In genomic region chr5:103732581-103732980, GRCm38 (mm10) we compare ENCODE assay signal across 28 mouse cellular contexts. TPM values are rescaled to one million over a fixed set of nuclear protein-coding genes. Genes with fewer than 3 reads are reported as not detected.
DNase-seq lines count a peak whose midpoint lies in the region; ATAC-seq and TF ChIP-seq lines count a peak whose summit lies in the region.
"Had no signal": no experiment of that assay in that cellular context is flagged by ENCODE, and none has a peak within 500 bp of the region (broad histone marks: within the 10 kb centered on the region; RNA-seq: fewer than 3 reads in every experiment).

No protein-coding gene starts in this region.

- peaks cover 0 to 25% of the 10 kb centered on the region in 2 experiments for H3K36me3 ChIP-seq in CH12.LX (replicated peaks in 1 of 2; ENCODE audit: control insufficient read depth in 1 of 2, insufficient read depth in 1 of 2, low read length in 1 of 2)
- H3K36me3 ChIP-seq in ES-Bruce4 (ENCODE audit: control insufficient read depth, insufficient read depth, low read length, poor library complexity, severe bottlenecking) = no peaks in the 10 kb centered on the region
- H3K36me3 ChIP-seq: embryonic facial prominence, embryonic 10.5 days; G1E; heart, embryonic 13.5 days; hindbrain, embryonic 15.5 days; limb, embryonic 12.5 days; midbrain, embryonic 15.5 days; neural tube, embryonic 15.5 days had no signal

- H3K9ac ChIP-seq in CH12.LX (ENCODE audit: insufficient read depth, low read depth) (0 out of 2 replicates have a peak overlapping the region, but pooled peaks have one; percentile 30), ES-Bruce4 (ENCODE audit: low read depth, poor library complexity, severe bottlenecking) (no peak overlapping the region)
- H3K9ac ChIP-seq: heart, embryonic 13.5 days; hindbrain, embryonic 15.5 days; limb, embryonic 12.5 days; midbrain, embryonic 15.5 days; neural tube, embryonic 15.5 days had no signal

- peak; percentile 75 for ATAC-seq in granulocyte monocyte progenitor cell, adult 5-6 weeks (replicated peaks; ENCODE audit: poor library complexity, severe bottlenecking)
- ATAC-seq in neutrophil, adult 5-6 weeks (ENCODE audit: extremely low read depth, insufficient number of reproducible peaks, low FRiP score, poor library complexity, severe bottlenecking) = peak; percentile 81
- ATAC-seq: activated CD4-positive, CD25-positive, alpha-beta regulatory T cell, adult 4 months; forebrain, embryonic 16.5 days; midbrain, embryonic 15.5 days had no signal

- dilution Hi-C loops in CH12.LX (cut with MboI; ENCODE audit: extremely low pct_ligation_motif_present, extremely low pct_unique_long_range_greater_than_20kb, low sequenced_read_pairs) = no loop called here

- peaks cover 53% of the 10 kb centered on the region for H3K79me2 ChIP-seq in CH12.LX (replicated peaks; ENCODE audit: control insufficient read depth, extremely low read depth, insufficient read depth, poor library complexity, severe bottlenecking)

- H3K4me2 ChIP-seq in CH12.LX (ENCODE audit: insufficient read depth, low read depth, poor library complexity, severe bottlenecking) = peak overlapping the region; percentile 52
- H3K4me2 ChIP-seq: heart, embryonic 13.5 days; hindbrain, embryonic 15.5 days; limb, embryonic 12.5 days; liver, embryonic 11.5 days; midbrain, embryonic 15.5 days; neural tube, embryonic 15.5 days had no signal

- TF ChIP-seq POLR2A in CH12.LX (IDR thresholded peaks at IDR 0.05; ENCODE audit: low read depth, low read length) (no peak; the same call in 1 of the 2 replicates), ES-Bruce4 (IDR thresholded peaks at IDR 0.05; ENCODE audit: insufficient read depth, low read length) (no peak)

- TF ChIP-seq CTCF in CH12.LX (conservative IDR thresholded peaks at IDR 0.05 in 1 of 2, IDR thresholded peaks at IDR 0.05 in 1 of 2; ENCODE audit: low read depth in 2 of 2, low read length in 2 of 2) (no peak), ES-Bruce4 (IDR thresholded peaks at IDR 0.05; ENCODE audit: low read depth, low read length) (no peak)

- H3K27me3 ChIP-seq in CH12.LX (replicated peaks) = no peaks in the 10 kb centered on the region
- H3K27me3 ChIP-seq in ES-Bruce4 (ENCODE audit: control insufficient read depth, insufficient read depth, low read length, poor library complexity, severe bottlenecking) = no peaks in the 10 kb centered on the region
- H3K27me3 ChIP-seq: heart, embryonic 13.5 days; hindbrain, embryonic 15.5 days; limb, embryonic 12.5 days; midbrain, embryonic 15.5 days; neural tube, embryonic 15.5 days had no signal

- H3K4me1 ChIP-seq in CH12.LX (ENCODE audit: control insufficient read depth in 1 of 2, insufficient read depth in 2 of 2) (peaks cover 41 to 96% of the 10 kb centered on the region in 2 experiments), ES-Bruce4 (ENCODE audit: control insufficient read depth, insufficient read depth, low read length) (peaks cover 12% of the 10 kb centered on the region)
- H3K4me1 ChIP-seq: hindbrain, embryonic 15.5 days; midbrain, embryonic 15.5 days; neural tube, embryonic 15.5 days had no signal

- H3K9me3 ChIP-seq in CH12.LX (replicated peaks; ENCODE audit: low read length) (no peaks in the 10 kb centered on the region), ES-Bruce4 (replicated peaks; ENCODE audit: control insufficient read depth, insufficient read depth, low read length, poor library complexity, severe bottlenecking) (no peaks in the 10 kb centered on the region)
- H3K9me3 ChIP-seq: embryonic facial prominence, embryonic 10.5 days; G1E; heart, embryonic 13.5 days; hindbrain, embryonic 15.5 days; limb, embryonic 12.5 days; midbrain, embryonic 15.5 days; neural tube, embryonic 15.5 days had no signal

- H3K4me3 ChIP-seq in CH12.LX (replicated peaks in 1 of 3; ENCODE audit: low read depth in 2 of 3, low read length in 2 of 3, poor library complexity in 1 of 3) (no peak overlapping the region), ES-Bruce4 (ENCODE audit: low read depth, low read length) (no peak overlapping the region)
- H3K4me3 ChIP-seq: embryonic facial prominence, embryonic 10.5 days; heart, adult 2 months; heart, embryonic 13.5 days; hindbrain, embryonic 15.5 days; layer of hippocampus, adult 2 months; limb, embryonic 12.5 days; midbrain, embryonic 15.5 days; neural tube, embryonic 15.5 days had no signal

- TF ChIP-seq RAD21 in CH12.LX (IDR thresholded peaks at IDR 0.05; ENCODE audit: low read depth, low read length) = no peak; the same call in 1 of the 2 replicates

- TF ChIP-seq EP300 in CH12.LX (IDR thresholded peaks at IDR 0.05; ENCODE audit: low read length) = peak; percentile 94
- TF ChIP-seq EP300 in ES-Bruce4 (IDR thresholded peaks at IDR 0.05; ENCODE audit: insufficient read depth, low read depth, low read length) = no peak

- DNase-seq in CH12.LX (ENCODE audit: extremely low read depth) (peak; percentile 89), adipocyte (ENCODE audit: low spot score) (no peak)
- DNase-seq in kidney, adult 11 months = no peak
- no peak for DNase-seq in adrenal gland, postnatal 4 days (ENCODE audit: low spot score in 2 of 2)
- DNase-seq: adrenal gland, postnatal 14 days; cerebellum, adult 9-10 months; gastrocnemius, postnatal 10 days; kidney, adult 9 months; kidney, postnatal 25 days; layer of hippocampus, postnatal 36 days; lung, adult 18-20 months; lung, postnatal 10 days; thymus, postnatal 36 days had no signal

- in situ Hi-C loops in CH12.LX (cut with MboI; ENCODE audit: low pct_ligation_motif_present, low pct_unique_long_range_greater_than_20kb, low sequenced_read_pairs) = no loop called here

- peak overlapping the region; percentile 96 for H3K27ac ChIP-seq in CH12.LX (ENCODE audit: insufficient read depth, low read depth)
- peak overlapping the region; percentile 59 for H3K27ac ChIP-seq in ES-Bruce4 (ENCODE audit: insufficient read depth, low read length)
- H3K27ac ChIP-seq: embryonic facial prominence, embryonic 10.5 days; heart, adult 2 months; heart, embryonic 13.5 days; hindbrain, embryonic 15.5 days; layer of hippocampus, adult 2 months; limb, embryonic 12.5 days; midbrain, embryonic 15.5 days; neural tube, embryonic 15.5 days had no signal

TF ChIP-seq in CH12.LX, 34 proteins besides CTCF, POLR2A, EP300 and RAD21 (continues in another document):
- 0 out of 2 replicates have a peak, but pooled peaks have one; percentile 38 for TF ChIP-seq KAT2A (IDR thresholded peaks at IDR 0.05; ENCODE audit: insufficient replicate concordance, low read length)
- 0 out of 2 replicates have a peak, but pooled peaks have one; percentile 52 for TF ChIP-seq MAZ (IDR thresholded peaks at IDR 0.05; ENCODE audit: low read depth, low read length)
- no peak for TF ChIP-seq NELFE (IDR thresholded peaks at IDR 0.05; ENCODE audit: low read depth, low read length)
- no peak; the same call in 1 of the 2 replicates for TF ChIP-seq JUN (IDR thresholded peaks at IDR 0.05; ENCODE audit: insufficient read depth, low read depth, low read length)
- no peak for TF ChIP-seq ZC3H11A (IDR thresholded peaks at IDR 0.05; ENCODE audit: low read depth, low read length)
- no peak for TF ChIP-seq USF1 (IDR thresholded peaks at IDR 0.05; ENCODE audit: low read depth, low read length)
- no peak; the same call in 1 of the 2 replicates for TF ChIP-seq CHD2 (IDR thresholded peaks at IDR 0.05; ENCODE audit: low read length)
- 0 out of 2 replicates have a peak, but pooled peaks have one; percentile 13 for TF ChIP-seq NRF1 (IDR thresholded peaks at IDR 0.05; ENCODE audit: low read depth, low read length)
- TF ChIP-seq E2F4 (IDR thresholded peaks at IDR 0.05; ENCODE audit: insufficient replicate concordance, low read depth, low read length) = no peak
- no peak for TF ChIP-seq TBP (conservative IDR thresholded peaks at IDR 0.05; ENCODE audit: low read depth, low read length)
- peak; percentile 65 for TF ChIP-seq ETS1 (conservative IDR thresholded peaks at IDR 0.05; ENCODE audit: low read depth, low read length)
- peak; percentile 89 for TF ChIP-seq IRF4 (IDR thresholded peaks at IDR 0.05; ENCODE audit: low read depth, low read length)
- no peak for TF ChIP-seq MAFK (IDR thresholded peaks at IDR 0.05; ENCODE audit: insufficient replicate concordance, low read length)
- TF ChIP-seq CHD1 (IDR thresholded peaks at IDR 0.05; ENCODE audit: low read depth, low read length) = peak; percentile 99
- no peak for TF ChIP-seq PAX5 (IDR thresholded peaks at IDR 0.05; ENCODE audit: low read length)
- TF ChIP-seq HCFC1 (IDR thresholded peaks at IDR 0.05; ENCODE audit: low read depth, low read length) = no peak
- TF ChIP-seq SMC3 (IDR thresholded peaks at IDR 0.05; ENCODE audit: low read depth, low read length) = no peak; the same call in 1 of the 2 replicates
- no peak for TF ChIP-seq UBTF (IDR thresholded peaks at IDR 0.05; ENCODE audit: low read depth, low read length)
- no peak; the same call in 1 of the 2 replicates for TF ChIP-seq MYC (IDR thresholded peaks at IDR 0.05; ENCODE audit: low read depth, low read length)
- no peak for TF ChIP-seq ZMIZ1 (IDR thresholded peaks at IDR 0.05; ENCODE audit: low read depth, low read length)
- TF ChIP-seq SIN3A (IDR thresholded peaks at IDR 0.05; ENCODE audit: low read length) = no peak
- peak; percentile 51 for TF ChIP-seq MEF2A (IDR thresholded peaks at IDR 0.05; ENCODE audit: borderline replicate concordance, low read depth, low read length)
- peak; percentile 29; the same call in 1 of the 2 replicates for TF ChIP-seq JUND (conservative IDR thresholded peaks at IDR 0.05; ENCODE audit: low read depth, low read length)
- TF ChIP-seq RCOR1 (conservative IDR thresholded peaks at IDR 0.05; ENCODE audit: low read depth, low read length) = peak; percentile 85
- no peak for TF ChIP-seq ELF1 (IDR thresholded peaks at IDR 0.05; ENCODE audit: low read depth, low read length)
- TF ChIP-seq MXI1 (IDR thresholded peaks at IDR 0.05; ENCODE audit: low read depth, low read length) = peak; percentile 23; the same call in 1 of the 2 replicates
- TF ChIP-seq TCF12 (IDR thresholded peaks at IDR 0.05; ENCODE audit: low read depth, low read length) = peak; percentile 64; the same call in 1 of the 2 replicates
- peak; percentile 57; the same call in 1 of the 2 replicates for TF ChIP-seq BHLHE40 (IDR thresholded peaks at IDR 0.05; ENCODE audit: low read depth, low read length)
- no peak for TF ChIP-seq ZNF384 (IDR thresholded peaks at IDR 0.05; ENCODE audit: low read depth, low read length)

RNA-seq across cellular contexts. Expression of gene Aff1, which starts 40.4 kb away (rescaled TPM):
- 20.7 and 21.8 TPM in 2 replicates for total RNA-seq in CH12.LX (2012; rRNA removed)
- total RNA-seq in CH12.LX (2014; rRNA removed) = 12.0 and 13.2 TPM in 2 replicates
- 32.7 and 38.9 TPM in 2 replicates for polyA plus RNA-seq in CH12.LX (2012; ENCODE audit: insufficient read length, low read depth)
- polyA plus RNA-seq in ES-Bruce4 (2011; ENCODE audit: insufficient read depth, insufficient read length, low read depth, missing spikeins) = 23.3 and 26.4 TPM in 2 replicates
- 93.5 and 127 TPM in 2 replicates for total RNA-seq in granulocyte monocyte progenitor cell, adult 5-6 weeks (2014; fragmentation: Nextera tagmentation)
- total RNA-seq in granulocyte monocyte progenitor cell, adult 5-6 weeks (2017) = 36.1 and 37.4 TPM in 2 replicates
- total RNA-seq in neutrophil, adult 5-6 weeks (2017) = 76.4 and 76.9 TPM in 2 replicates
- total RNA-seq in adrenal gland, postnatal 4 days (2021) = 10 to 100 TPM; 37.5 to 43.3 TPM
